Mouse (Mus musculus) liver, adult 2 months (tissue): ENCODE measurements around the gene Efhb. TPM values are rescaled to one million over a fixed set of nuclear protein-coding genes. Genes with fewer than 3 reads are reported as not detected.

Source experiments
- DNase-seq: peaks from one replicate; pipeline ENCODE4 v3.0.0-alpha.2; 2011; ENCODE audit warnings: low read depth, low spot score; ENCODE audit errors: extremely low read depth
- H3K27ac ChIP-seq: fragments of 200-500 bp; replicated peaks from 2 replicates; pipeline ENCODE4 v1.5.1; 2012; ENCODE audit warnings: low read depth, mild to moderate bottlenecking, control low read depth, inconsistent platforms, low read length; ENCODE audit not compliant: insufficient read depth
- H3K27me3 ChIP-seq: fragments of 200-500 bp; 2 replicates; pipeline ENCODE4 v1.6.1; 2012; ENCODE audit warnings: mild to moderate bottlenecking, moderate library complexity, low read length, inconsistent platforms; ENCODE audit not compliant: control insufficient read depth, insufficient read depth
- H3K36me3 ChIP-seq: fragments of 200-500 bp; 2 replicates; pipeline ENCODE4 v1.6.1; 2012; ENCODE audit warnings: low read length, inconsistent platforms; ENCODE audit not compliant: control insufficient read depth, insufficient read depth
- H3K4me1 ChIP-seq: fragments of 200-500 bp; 2 replicates; pipeline ENCODE4 v1.6.1; 2011; ENCODE audit warnings: low read length; ENCODE audit not compliant: control insufficient read depth, insufficient read depth
- H3K4me3 ChIP-seq: fragments of 200-500 bp; 2 replicates; pipeline ENCODE4 v1.5.1; 2011; ENCODE audit warnings: low read depth, mild to moderate bottlenecking, control low read depth, low read length, moderate library complexity; ENCODE audit not compliant: insufficient read depth
- H3K79me2 ChIP-seq: fragments of 200-500 bp; 2 replicates; pipeline ENCODE4 v1.6.1; 2012; ENCODE audit warnings: inconsistent platforms, mild to moderate bottlenecking, low read length, moderate library complexity; ENCODE audit not compliant: control insufficient read depth, insufficient read depth
- H3K9ac ChIP-seq: fragments of 200-500 bp; 2 replicates; pipeline ENCODE4 v1.6.1; 2012; ENCODE audit warnings: low read depth, mild to moderate bottlenecking, control low read depth, inconsistent platforms, low read length
- CTCF ChIP-seq: fragments of 200-500 bp; IDR thresholded peaks from 2 replicates; pipeline ENCODE4 v1.5.1; 2011; ENCODE audit warnings: low read depth, low read length, control low read depth
- POLR2A ChIP-seq: fragments of 200-500 bp; IDR thresholded peaks from 2 replicates; pipeline ENCODE4 v1.6.1; 2011; ENCODE audit warnings: low read length, control low read depth; ENCODE audit not compliant: insufficient read depth; ENCODE audit errors: extremely low read depth
- WGBS: fragments of 180-500 bp; shearing (Covaris S2); methylation state at CpG from one replicate; pipeline ENCODE4 v1.1.7; 2018; 5-methylcytosine and 5-hydroxymethylcytosine counted together
- polyA plus RNA-seq: library from polyadenylated mRNA; depleted of rRNA; stranded (reverse); fragments of >200 nt; gene quantifications from 2 replicates; pipeline ENCODE4 v1.2.3, GENCODE M21; 2012; rRNA removed
- total RNA-seq: library from RNA; depleted of rRNA; stranded (reverse); fragments of >200 nt; gene quantifications from 2 replicates; pipeline ENCODE4 v1.2.3, GENCODE M21; 2014; rRNA removed

Gene Efhb
- total RNA-seq: 0.07 TPM in 1 of 2 replicates, not detected in the other
- not detected in 2 replicates for polyA plus RNA-seq

GRCm38 (mm10) chr17:53462603-53463495 lies at the start of gene Efhb:
Gene Efhb, minus strand, starts transcription at chr17:53463321.
- no peaks in the 10 kb centered on the region for H3K79me2 ChIP-seq
- H3K4me3 ChIP-seq: peak within 1 kb of the TSS; percentile 36; the same call in 1 of the 2 replicates
- no peaks in the 10 kb centered on the region for H3K27me3 ChIP-seq
- peak; percentile 76 for DNase-seq
- TF ChIP-seq CTCF (no peak), POLR2A (no peak)
- peaks cover 3% of the 10 kb centered on the region for H3K4me1 ChIP-seq
- H3K36me3 ChIP-seq: no peaks in the 10 kb centered on the region
- H3K9ac ChIP-seq: peak within 1 kb of the TSS; percentile 24; the same call in 1 of the 2 replicates
- no peak within 1 kb of the TSS for H3K27ac ChIP-seq
- WGBS: 28% methylated on average over 26 of the region's 26 CpGs

DNA sequence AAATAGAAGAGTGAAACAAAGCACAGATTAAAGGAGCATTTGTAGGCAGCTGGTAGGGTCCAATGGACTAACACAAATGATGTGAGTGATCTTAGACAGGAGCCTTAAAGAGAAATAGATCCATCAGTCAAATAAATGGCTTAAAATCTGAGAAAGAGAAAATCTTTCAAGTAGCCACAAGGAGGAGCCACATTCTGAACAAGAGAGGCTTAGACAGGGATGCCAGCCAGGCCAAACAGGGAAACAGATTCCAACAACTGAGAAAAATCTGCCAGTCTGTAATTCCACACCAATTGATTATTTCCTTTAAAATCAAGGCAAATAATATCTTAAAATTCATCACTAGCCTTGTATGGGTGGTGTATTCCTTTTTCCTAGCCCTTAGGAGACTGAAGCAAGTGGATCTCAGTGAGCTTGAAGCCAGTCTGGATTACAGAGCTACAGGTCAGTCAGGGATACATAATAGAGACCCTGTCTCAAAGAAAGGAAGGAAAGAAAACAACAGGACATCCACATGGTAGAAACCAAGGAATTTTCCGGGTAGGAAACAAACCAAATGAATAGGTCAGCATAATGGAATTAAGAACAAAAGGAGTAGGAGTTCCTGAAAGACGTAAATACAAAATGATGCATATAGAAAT lies 49.3 kb upstream of the Efhb start:
- Histone ChIP-seq H3K27ac (no peak overlapping the region), H3K36me3 (peaks cover 3% of the 10 kb centered on the region), H3K27me3 (no peaks in the 10 kb centered on the region), H3K4me3 (no peak overlapping the region), H3K9ac (no peak overlapping the region), H3K4me1 (no peaks in the 10 kb centered on the region), H3K79me2 (no peaks in the 10 kb centered on the region)
- 83% methylated on average over 2 of the region's 2 CpGs for WGBS
- TF ChIP-seq CTCF (peak; percentile 16; the same call in 1 of the 2 replicates), POLR2A (no peak)
- peak; percentile 55 for DNase-seq

DNA sequence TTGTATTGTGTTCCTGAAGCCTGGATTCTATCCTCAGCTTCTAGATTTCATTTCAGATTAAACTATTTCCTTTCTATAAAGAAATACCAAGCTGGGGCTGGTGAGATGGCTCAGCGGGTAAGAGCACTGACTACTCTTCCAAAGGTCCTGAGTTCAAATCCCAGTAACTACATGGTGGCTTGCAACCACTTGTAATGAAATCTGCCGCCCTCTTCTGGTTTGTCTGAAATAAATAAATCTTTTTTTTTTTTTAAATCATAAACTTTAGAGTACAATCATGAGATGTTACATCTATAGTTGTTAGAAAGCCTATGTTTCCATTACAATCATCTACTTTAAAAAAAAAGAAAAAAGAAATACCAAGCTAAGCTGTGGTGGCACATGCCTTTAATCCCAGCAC lies 39.8 kb upstream of the Efhb start:
- Histone ChIP-seq H3K79me2 (no peaks in the 10 kb centered on the region), H3K4me1 (no peaks in the 10 kb centered on the region), H3K27me3 (no peaks in the 10 kb centered on the region), H3K9ac (no peak overlapping the region), H3K4me3 (no peak overlapping the region), H3K27ac (no peak overlapping the region), H3K36me3 (peaks cover 50% of the 10 kb centered on the region)
- DNase-seq: no peak
- WGBS: 97% methylated on average over 2 of the region's 2 CpGs
- TF ChIP-seq CTCF (no peak), POLR2A (no peak)

GRCm38 (mm10) chr17:53489007-53489378 lies 25.9 kb upstream of the Efhb start:
- Histone ChIP-seq H3K79me2 (peaks cover 5% of the 10 kb centered on the region; the same call in 1 of the 2 replicates), H3K4me3 (no peak overlapping the region), H3K36me3 (peaks cover 29% of the 10 kb centered on the region), H3K9ac (no peak overlapping the region), H3K27me3 (no peaks in the 10 kb centered on the region), H3K4me1 (no peaks in the 10 kb centered on the region; the same call in 1 of the 2 replicates), H3K27ac (no peak overlapping the region)
- no peak for DNase-seq
- 97% methylated on average over 1 of the region's 1 CpGs for WGBS
- TF ChIP-seq POLR2A: no peak
- no peak for TF ChIP-seq CTCF

- TF ChIP-seq CTCF (no peak), POLR2A (no peak)
- peak; percentile 63 for DNase-seq
- WGBS: 67% methylated on average over 4 of the region's 4 CpGs
- no peak overlapping the region for H3K4me3 ChIP-seq
- no peak overlapping the region for H3K9ac ChIP-seq
- peaks cover 5% of the 10 kb centered on the region; the same call in 1 of the 2 replicates for H3K79me2 ChIP-seq
- H3K27ac ChIP-seq: no peak overlapping the region
- peaks cover 30% of the 10 kb centered on the region for H3K36me3 ChIP-seq
- H3K27me3 ChIP-seq: no peaks in the 10 kb centered on the region
- no peaks in the 10 kb centered on the region; the same call in 1 of the 2 replicates for H3K4me1 ChIP-seq
Observed at GRCm38 (mm10) chr17:53488291-53489006, 25.3 kb upstream of the Efhb start.
